Mouse (Mus musculus) intestine, embryonic 16.5 days (tissue): ENCODE data around the gene Ctnna3. TPM values are rescaled to one million over a fixed set of nuclear protein-coding genes. Genes with fewer than 3 reads are reported as not detected.

Experiments used
- ATAC-seq: fragments of 200-750 bp; cut with Nextera tagmentation; 2 replicates; pipeline ENCODE4 v1.8.0; 2017; ENCODE audit warnings: moderate TSS enrichment, moderate library complexity
- H3K27ac ChIP-seq: fragments of 300-500 bp; sonication (generic); 2 replicates; pipeline ENCODE4 v1.5.1; 2014; ENCODE audit warnings: mild to moderate bottlenecking, low read length
- H3K27me3 ChIP-seq: fragments of 300-500 bp; sonication (generic); replicated peaks from 2 replicates; pipeline ENCODE4 v1.6.1; 2014; ENCODE audit warnings: low read length, control low read depth, mixed read lengths; ENCODE audit not compliant: control insufficient read depth, insufficient read depth
- H3K36me3 ChIP-seq: fragments of 300-500 bp; sonication (generic); 2 replicates; pipeline ENCODE4 v1.6.1; 2014; ENCODE audit warnings: low read length, control low read depth; ENCODE audit not compliant: control insufficient read depth, insufficient read depth
- H3K4me1 ChIP-seq: fragments of 300-500 bp; sonication (generic); 2 replicates; pipeline ENCODE4 v1.6.1; 2014; ENCODE audit warnings: low read length, control low read depth, mixed read lengths; ENCODE audit not compliant: control insufficient read depth, insufficient read depth
- H3K4me2 ChIP-seq: fragments of 300-500 bp; sonication (generic); 2 replicates; pipeline ENCODE4 v1.6.1; 2014; ENCODE audit warnings: low read depth, low read length, control low read depth
- H3K4me3 ChIP-seq: fragments of 300-500 bp; sonication (generic); 2 replicates; pipeline ENCODE4 v1.5.1; 2014; ENCODE audit warnings: mild to moderate bottlenecking, low read length
- H3K9ac ChIP-seq: fragments of 300-500 bp; sonication (generic); 2 replicates; pipeline ENCODE4 v1.6.1; 2014; ENCODE audit warnings: low read depth, low read length
- H3K9me3 ChIP-seq: fragments of 300-500 bp; sonication (generic); 2 replicates; pipeline ENCODE4 v1.6.1; 2016; ENCODE audit warnings: low read length, control low read depth; ENCODE audit not compliant: control insufficient read depth
- WGBS: fragments of 180-500 bp; shearing (Covaris S2); extraction: QIAGEN DNeasy Blood & Tissue Kit; methylation state at CpG from one replicate; pipeline ENCODE4 v1.1.7; 2014; 5-methylcytosine and 5-hydroxymethylcytosine counted together
- polyA plus RNA-seq: library from polyadenylated mRNA; unstranded; fragments of >200 nt; fragmentation: Nextera tagmentation; extraction: Ambion mirVana; gene quantifications from 2 replicates; pipeline ENCODE4 v1.2.1, GENCODE M21; 2015

The Ctnna3 gene
- polyA plus RNA-seq, 1 experiment from 2014 or later: 0.89 TPM

GRCm38 (mm10) chr10:63472473-63472872 lies 42.6 kb downstream of the Ctnna3 start:
- 70% methylated on average over 6 of the region's 6 CpGs for WGBS
- Histone ChIP-seq H3K9me3 (no peaks in the 10 kb centered on the region), H3K4me1 (no peaks in the 10 kb centered on the region), H3K27me3 (no peaks in the 10 kb centered on the region), H3K4me3 (no peak overlapping the region), H3K27ac (no peak overlapping the region), H3K4me2 (no peak overlapping the region), H3K9ac (no peak overlapping the region), H3K36me3 (no peaks in the 10 kb centered on the region)
- no peak for ATAC-seq

GRCm38 (mm10) chr10:63476167-63476647 lies 46.3 kb downstream of the Ctnna3 start:
- no peaks in the 10 kb centered on the region for H3K36me3 ChIP-seq
- H3K4me3 ChIP-seq: no peak overlapping the region
- ATAC-seq: peak; percentile 84
- H3K4me2 ChIP-seq: no peak overlapping the region
- no peaks in the 10 kb centered on the region for H3K27me3 ChIP-seq
- no peaks in the 10 kb centered on the region for H3K9me3 ChIP-seq
- peak overlapping the region; percentile 63 for H3K27ac ChIP-seq
- WGBS: 45% methylated on average over 10 of the region's 10 CpGs
- H3K9ac ChIP-seq: no peak overlapping the region
- no peaks in the 10 kb centered on the region for H3K4me1 ChIP-seq

- H3K4me2 ChIP-seq: no peak overlapping the region
- 34% methylated on average over 2 of the region's 2 CpGs for WGBS
- no peak overlapping the region for H3K4me3 ChIP-seq
- H3K27ac ChIP-seq: no peak overlapping the region
- H3K4me1 ChIP-seq: no peaks in the 10 kb centered on the region
- H3K9ac ChIP-seq: no peak overlapping the region
- no peak for ATAC-seq
- H3K27me3 ChIP-seq: no peaks in the 10 kb centered on the region
- H3K9me3 ChIP-seq: no peaks in the 10 kb centered on the region
- H3K36me3 ChIP-seq: no peaks in the 10 kb centered on the region
These were observed 49.0 kb downstream of the Ctnna3 start for GRCm38 (mm10) chr10:63478946-63479345.

DNA sequence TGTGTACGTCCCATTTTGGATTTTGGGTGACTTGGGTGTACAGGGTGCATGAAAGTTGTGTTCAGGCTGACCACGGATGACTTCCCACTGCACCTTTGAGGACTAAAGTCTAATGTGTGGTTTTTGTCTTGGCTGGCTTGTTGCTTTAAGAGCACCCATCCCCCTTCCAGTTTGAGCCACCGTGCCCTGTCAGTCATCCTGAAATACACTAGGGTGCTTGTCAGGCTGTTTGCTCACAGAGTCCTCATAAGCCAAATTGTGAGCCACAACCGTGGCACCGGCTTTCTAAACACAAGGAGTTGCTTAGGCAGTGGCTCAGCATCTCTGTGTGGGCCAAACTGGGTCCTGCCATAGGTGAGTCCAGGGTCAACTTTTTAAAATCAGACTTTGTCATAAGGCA lies 50.2 kb downstream of the Ctnna3 start:
- Histone ChIP-seq H3K4me3 (no peak overlapping the region), H3K36me3 (no peaks in the 10 kb centered on the region), H3K4me2 (no peak overlapping the region), H3K9me3 (no peaks in the 10 kb centered on the region), H3K9ac (no peak overlapping the region), H3K4me1 (no peaks in the 10 kb centered on the region), H3K27ac (no peak overlapping the region), H3K27me3 (no peaks in the 10 kb centered on the region)
- no peak for ATAC-seq
- WGBS: 69% methylated on average over 5 of the region's 5 CpGs

GRCm38 (mm10) chr10:63488346-63488745 lies 58.4 kb downstream of the Ctnna3 start:
- WGBS: 93% methylated on average over 7 of the region's 7 CpGs
- Histone ChIP-seq H3K9me3 (no peaks in the 10 kb centered on the region), H3K4me1 (no peaks in the 10 kb centered on the region), H3K27ac (no peak overlapping the region), H3K4me2 (no peak overlapping the region), H3K9ac (no peak overlapping the region), H3K36me3 (no peaks in the 10 kb centered on the region), H3K27me3 (no peaks in the 10 kb centered on the region), H3K4me3 (no peak overlapping the region)
- ATAC-seq: no peak

DNA sequence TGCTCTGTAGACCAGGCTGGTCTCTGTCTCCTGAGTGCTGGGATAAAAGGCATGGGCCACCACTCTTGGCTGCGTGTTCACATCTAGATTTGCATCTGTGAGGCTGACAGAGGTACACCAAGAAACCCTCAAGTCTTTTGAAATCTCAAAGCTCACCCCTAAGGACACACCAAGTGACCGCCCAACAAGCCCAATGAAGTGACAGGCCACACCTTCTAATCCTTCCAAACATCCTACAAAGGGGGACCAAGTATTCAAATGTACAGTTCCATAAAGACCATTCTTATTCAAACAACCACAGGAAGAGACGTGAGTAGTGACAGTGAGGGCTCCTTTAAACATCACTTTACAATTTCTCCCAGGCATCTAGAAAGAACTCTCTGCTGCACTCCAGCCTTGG lies 94.1 kb downstream of the Ctnna3 start:
- Histone ChIP-seq H3K27ac (no peak overlapping the region), H3K36me3 (no peaks in the 10 kb centered on the region), H3K4me2 (no peak overlapping the region), H3K4me3 (no peak overlapping the region), H3K9me3 (no peaks in the 10 kb centered on the region), H3K9ac (no peak overlapping the region), H3K4me1 (no peaks in the 10 kb centered on the region), H3K27me3 (no peaks in the 10 kb centered on the region)
- ATAC-seq: no peak
- 84% methylated on average over 3 of the region's 3 CpGs for WGBS

DNA sequence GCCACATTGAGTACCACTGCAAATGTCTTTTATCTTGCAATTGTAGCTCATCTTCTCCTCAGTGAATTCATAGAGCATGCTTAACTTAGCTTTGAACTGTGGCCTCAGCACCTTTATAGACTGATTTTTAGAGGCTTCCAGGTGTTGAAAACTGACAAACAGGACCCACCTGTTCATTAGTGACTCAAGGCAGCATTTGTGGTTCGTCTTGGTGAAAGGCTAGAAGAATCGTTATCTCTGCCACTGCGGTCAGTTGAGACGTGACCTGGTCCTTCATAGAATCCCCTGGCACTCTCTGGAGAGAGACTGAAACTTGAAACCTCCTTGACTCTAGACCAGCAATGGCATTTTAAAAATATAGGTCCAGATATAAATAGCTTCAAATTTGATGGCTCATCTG lies 96.1 kb downstream of the Ctnna3 start:
- H3K27me3 ChIP-seq: no peaks in the 10 kb centered on the region
- H3K27ac ChIP-seq: no peak overlapping the region
- H3K4me3 ChIP-seq: no peak overlapping the region
- H3K9ac ChIP-seq: no peak overlapping the region
- no peaks in the 10 kb centered on the region for H3K36me3 ChIP-seq
- no peak for ATAC-seq
- no peaks in the 10 kb centered on the region for H3K9me3 ChIP-seq
- H3K4me1 ChIP-seq: no peaks in the 10 kb centered on the region
- H3K4me2 ChIP-seq: no peak overlapping the region
- 74% methylated on average over 4 of the region's 4 CpGs for WGBS

DNA sequence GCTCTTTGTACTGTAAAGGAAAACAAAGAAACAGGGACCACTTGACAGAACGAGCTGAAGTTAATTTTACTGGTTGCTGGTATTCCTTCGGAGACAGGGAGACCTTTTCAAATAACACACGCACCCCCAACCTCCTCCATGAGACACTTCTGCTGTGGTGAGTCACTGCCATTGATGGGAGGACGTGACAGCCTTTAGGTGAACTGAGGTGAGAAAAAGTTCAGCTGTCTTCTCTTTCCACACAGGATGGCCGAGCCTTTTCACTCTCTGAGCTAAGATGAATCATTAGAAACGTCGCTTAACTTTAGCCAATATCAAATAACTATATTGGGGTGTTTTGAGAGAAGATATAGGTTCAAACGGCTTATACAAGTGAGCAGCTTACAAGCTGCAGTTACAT lies 102.5 kb downstream of the Ctnna3 start:
- Histone ChIP-seq H3K4me1 (no peaks in the 10 kb centered on the region), H3K9me3 (no peaks in the 10 kb centered on the region), H3K4me3 (no peak overlapping the region), H3K36me3 (no peaks in the 10 kb centered on the region), H3K27ac (no peak overlapping the region), H3K27me3 (no peaks in the 10 kb centered on the region), H3K4me2 (no peak overlapping the region), H3K9ac (no peak overlapping the region)
- 72% methylated on average over 8 of the region's 8 CpGs for WGBS
- no peak for ATAC-seq

DNA sequence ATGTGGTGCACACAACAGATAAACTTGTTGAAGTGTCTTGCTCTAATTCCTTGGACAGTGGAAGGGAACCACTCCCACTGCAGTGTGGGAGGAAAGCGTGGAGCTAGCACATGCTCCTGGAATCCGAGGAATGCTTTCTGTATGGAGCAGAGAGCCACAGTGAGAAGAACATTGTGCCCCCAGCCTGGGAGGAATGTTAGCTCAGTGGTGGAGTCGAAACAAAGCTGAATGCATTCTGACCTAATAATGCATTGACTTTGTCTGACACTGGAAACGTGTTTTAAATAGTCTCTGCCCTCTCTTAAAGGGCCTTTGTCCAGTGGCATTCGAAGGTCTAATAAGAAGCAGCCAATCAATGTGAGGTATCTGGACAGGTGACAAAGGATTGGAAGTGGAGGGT lies 111.9 kb downstream of the Ctnna3 start:
- 13% methylated on average over 5 of the region's 5 CpGs for WGBS
- Histone ChIP-seq H3K9me3 (no peaks in the 10 kb centered on the region), H3K4me1 (no peaks in the 10 kb centered on the region), H3K4me3 (no peak overlapping the region), H3K36me3 (no peaks in the 10 kb centered on the region), H3K27ac (no peak overlapping the region), H3K27me3 (no peaks in the 10 kb centered on the region), H3K9ac (no peak overlapping the region), H3K4me2 (no peak overlapping the region)
- ATAC-seq: peak; percentile 80

DNA sequence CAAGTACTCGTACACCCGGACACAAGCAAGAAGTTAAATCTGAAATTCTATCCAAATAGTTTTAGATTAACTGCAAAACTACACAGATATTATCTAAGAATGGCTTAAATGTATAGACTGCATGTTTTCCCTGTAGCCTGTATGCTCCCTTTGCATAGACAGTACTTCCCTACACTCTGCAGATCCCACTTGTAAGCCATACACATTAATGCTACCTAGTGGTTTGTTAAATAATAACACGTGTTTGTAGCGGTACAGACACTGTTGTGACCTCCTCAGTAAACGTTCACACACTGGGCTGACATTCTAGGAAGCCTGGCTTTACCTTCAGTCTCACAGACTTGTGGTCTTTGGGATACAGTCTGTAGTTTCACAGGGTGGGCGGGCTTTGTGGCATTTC lies 112.6 kb downstream of the Ctnna3 start:
- WGBS: 60% methylated on average over 6 of the region's 6 CpGs
- Histone ChIP-seq H3K27ac (no peak overlapping the region), H3K27me3 (no peaks in the 10 kb centered on the region), H3K4me2 (no peak overlapping the region), H3K4me3 (no peak overlapping the region), H3K9me3 (no peaks in the 10 kb centered on the region), H3K4me1 (no peaks in the 10 kb centered on the region), H3K9ac (no peak overlapping the region), H3K36me3 (no peaks in the 10 kb centered on the region)
- no peak for ATAC-seq
